Mouse (Mus musculus) kidney, postnatal 0 days (tissue): ENCODE measurements at regions not wholly inside any gene's neighbourhood (a gene's known extent, or its start where the extent isn't known, plus 50 kb on each side); places are given as distances from the start of the nearest gene placed in this dataset.

Experiments
- ATAC-seq: fragments of 200-750 bp; cut with Nextera tagmentation; replicated peaks from 2 replicates; pipeline ENCODE4 v1.8.0; 2017; ENCODE audit warnings: low read depth, moderate number of reproducible peaks, moderate TSS enrichment, moderate library complexity; ENCODE audit not compliant: low FRiP score
- DNase-seq: peaks from one replicate; pipeline ENCODE4 v3.0.0-alpha.2; 2016; ENCODE audit warnings: low spot score
- H3K27ac ChIP-seq: fragments of 300-500 bp; sonication (generic); 2 replicates; pipeline ENCODE4 v1.5.1; 2014; ENCODE audit warnings: mild to moderate bottlenecking
- H3K27me3 ChIP-seq: fragments of 300-500 bp; sonication (generic); 2 replicates; pipeline ENCODE4 v1.6.1; 2014; ENCODE audit warnings: low read length, mixed read lengths; ENCODE audit not compliant: insufficient read depth
- H3K36me3 ChIP-seq: fragments of 300-500 bp; sonication (generic); 2 replicates; pipeline ENCODE4 v1.6.1; 2014; ENCODE audit warnings: low read length, mixed read lengths; ENCODE audit not compliant: insufficient read depth
- H3K4me1 ChIP-seq: fragments of 300-500 bp; sonication (generic); replicated peaks from 2 replicates; pipeline ENCODE4 v1.6.1; 2014; ENCODE audit warnings: antibody characterized with exemption, low read length, mixed read lengths; ENCODE audit not compliant: insufficient read depth
- H3K4me2 ChIP-seq: fragments of 300-500 bp; sonication (generic); 2 replicates; pipeline ENCODE4 v1.6.1; 2014; ENCODE audit warnings: mild to moderate bottlenecking, low read length, moderate library complexity, mixed read lengths
- H3K4me3 ChIP-seq: fragments of 300-500 bp; sonication (generic); replicated peaks from 2 replicates; pipeline ENCODE4 v1.5.1; 2014; ENCODE audit warnings: low read depth, low read length
- H3K9ac ChIP-seq: fragments of 300-500 bp; sonication (generic); 2 replicates; pipeline ENCODE4 v1.6.1; 2014; ENCODE audit warnings: low read depth, low read length
- H3K9me3 ChIP-seq: fragments of 300-500 bp; sonication (generic); replicated peaks from 2 replicates; pipeline ENCODE4 v1.6.1; 2016; ENCODE audit warnings: low read length, inconsistent platforms, mixed read lengths
- CTCF ChIP-seq: IDR thresholded peaks from 2 replicates; pipeline ENCODE4 v1.5.1; 2016; ENCODE audit warnings: antibody characterized with exemption, low read depth, mild to moderate bottlenecking, moderate library complexity
- WGBS: fragments of 180-500 bp; shearing (Covaris S2); extraction: QIAGEN DNeasy Blood & Tissue Kit; methylation state at CpG from one replicate; pipeline ENCODE4 v1.1.7; 2014; 5-methylcytosine and 5-hydroxymethylcytosine counted together

DNA sequence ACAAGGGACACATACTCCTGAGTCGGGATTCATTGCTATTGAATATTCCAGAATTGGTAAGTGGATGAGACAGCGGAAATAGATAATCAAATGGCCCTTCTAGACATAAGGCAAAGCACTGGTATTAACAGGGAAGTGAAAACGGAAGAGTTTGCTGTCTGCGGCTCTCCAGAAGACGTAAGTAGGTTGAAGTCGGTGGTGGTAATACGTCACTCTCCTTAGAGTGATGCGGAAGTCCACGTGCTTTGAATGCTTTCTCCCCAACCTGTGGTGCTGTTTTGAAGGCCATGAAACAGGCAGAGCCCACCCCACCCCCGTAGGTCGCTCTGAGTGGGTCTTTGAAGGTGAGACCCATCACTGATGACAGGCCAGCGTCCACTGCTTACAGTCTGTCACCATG is 308.0 kb upstream of the Tbx3 start:
- no peaks in the 10 kb centered on the region for H3K27me3 ChIP-seq
- no peak overlapping the region for H3K4me3 ChIP-seq
- DNase-seq (no peak), ATAC-seq (no peak)
- no peak overlapping the region for H3K4me2 ChIP-seq
- no peak overlapping the region for H3K9ac ChIP-seq
- H3K4me1 ChIP-seq = no peaks in the 10 kb centered on the region
- H3K27ac ChIP-seq = no peak overlapping the region
- WGBS = 71% methylated on average over 12 of the region's 12 CpGs
- H3K9me3 ChIP-seq = no peaks in the 10 kb centered on the region
- TF ChIP-seq CTCF = no peak
- H3K36me3 ChIP-seq = no peaks in the 10 kb centered on the region

DNA sequence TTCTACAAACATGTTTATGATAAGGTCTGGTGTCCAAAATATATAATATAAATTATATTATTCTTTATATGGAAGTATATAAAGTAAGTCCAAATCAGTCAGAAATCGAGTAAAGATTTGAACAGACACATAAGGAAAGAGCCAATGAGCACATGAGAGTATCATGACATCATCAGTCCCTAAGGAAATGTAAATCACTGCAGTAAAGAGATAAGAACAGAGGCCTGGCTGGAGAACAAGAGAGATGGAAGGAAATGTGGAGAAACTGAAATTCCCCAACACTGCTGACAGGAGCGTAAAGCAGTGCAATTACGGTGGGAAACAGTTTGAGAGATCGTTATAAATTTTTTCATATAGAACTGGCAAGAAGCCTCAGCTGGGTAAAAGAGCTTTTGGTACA is 306.2 kb upstream of the Tbx3 start:
- WGBS = 43% methylated on average over 4 of the region's 4 CpGs
- H3K27ac ChIP-seq = no peak overlapping the region
- ATAC-seq (no peak), DNase-seq (peak; percentile 87)
- H3K9me3 ChIP-seq = no peaks in the 10 kb centered on the region
- no peaks in the 10 kb centered on the region for H3K36me3 ChIP-seq
- H3K9ac ChIP-seq = no peak overlapping the region
- H3K4me2 ChIP-seq = no peak overlapping the region
- no peak for TF ChIP-seq CTCF
- H3K4me1 ChIP-seq = no peaks in the 10 kb centered on the region
- no peaks in the 10 kb centered on the region for H3K27me3 ChIP-seq
- H3K4me3 ChIP-seq = no peak overlapping the region

DNA sequence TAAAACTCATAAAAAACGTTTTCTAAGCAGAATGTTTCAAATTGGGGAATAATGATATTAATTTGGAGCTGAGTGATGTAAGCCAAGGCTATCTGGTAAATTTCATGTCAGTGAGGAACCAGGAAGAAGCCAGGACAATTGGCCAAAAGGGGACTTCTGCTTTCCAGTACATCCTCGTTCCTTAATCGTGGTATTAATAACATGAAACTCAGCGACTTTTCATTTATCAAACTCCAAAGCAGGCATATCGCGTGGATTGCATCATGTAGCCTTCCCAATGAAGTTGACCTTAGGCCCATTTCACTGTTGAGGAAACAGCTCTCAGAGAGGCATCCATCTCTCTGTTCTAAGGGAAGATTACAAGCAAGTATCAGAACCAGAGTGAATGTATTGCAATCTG is 305.3 kb upstream of the Tbx3 start:
- Histone ChIP-seq H3K4me1 (no peaks in the 10 kb centered on the region), H3K4me3 (no peak overlapping the region), H3K36me3 (no peaks in the 10 kb centered on the region), H3K9ac (no peak overlapping the region), H3K9me3 (no peaks in the 10 kb centered on the region), H3K27me3 (no peaks in the 10 kb centered on the region), H3K27ac (no peak overlapping the region), H3K4me2 (no peak overlapping the region)
- no peak for TF ChIP-seq CTCF
- ATAC-seq (no peak), DNase-seq (no peak)
- 81% methylated on average over 6 of the region's 6 CpGs for WGBS

DNA sequence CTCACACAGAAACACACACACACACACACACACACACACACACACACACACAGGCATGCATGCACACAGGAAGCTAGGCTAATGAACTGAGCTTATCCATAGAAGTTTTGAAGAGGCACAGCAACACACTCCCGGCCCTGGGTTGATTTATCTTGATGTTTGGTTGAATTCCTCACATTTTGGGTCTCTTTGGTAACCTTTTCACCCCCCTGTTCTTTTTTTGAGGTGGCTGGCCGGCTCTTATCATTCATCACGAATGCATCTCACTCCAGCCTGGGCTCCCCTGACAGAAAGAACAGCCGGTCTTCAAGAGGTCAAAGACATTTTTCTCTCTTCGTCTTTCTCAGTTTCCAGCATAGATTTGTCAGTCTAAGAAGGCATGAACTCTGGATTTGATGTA is 304.2 kb upstream of the Tbx3 start:
- Histone ChIP-seq H3K27me3 (no peaks in the 10 kb centered on the region), H3K9ac (no peak overlapping the region), H3K4me3 (no peak overlapping the region), H3K9me3 (no peaks in the 10 kb centered on the region), H3K27ac (no peak overlapping the region), H3K36me3 (no peaks in the 10 kb centered on the region), H3K4me2 (no peak overlapping the region), H3K4me1 (no peaks in the 10 kb centered on the region)
- TF ChIP-seq CTCF = no peak
- 42% methylated on average over 5 of the region's 5 CpGs for WGBS
- DNase-seq (peak; percentile 72), ATAC-seq (no peak)

DNA sequence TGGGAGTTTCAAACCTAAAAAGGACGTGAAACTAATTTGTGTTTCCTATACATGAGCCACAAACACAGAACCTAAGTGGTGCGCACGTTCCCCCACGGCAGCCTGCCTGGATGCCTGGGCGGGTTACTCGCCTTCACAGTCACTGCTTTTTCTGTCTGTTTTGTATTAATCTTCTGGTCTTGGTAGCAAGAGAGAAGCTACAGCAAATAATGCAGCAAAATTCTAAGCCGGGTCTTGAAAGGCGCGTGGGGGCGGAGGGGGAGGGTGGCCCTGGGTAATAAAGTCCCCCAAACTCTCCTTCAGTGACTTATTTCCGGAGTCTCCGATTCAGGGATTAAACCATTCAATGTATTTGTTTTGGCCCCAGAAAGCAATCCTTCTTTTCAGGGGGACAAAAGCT is 300.0 kb upstream of the Tbx3 start:
- ATAC-seq (no peak), DNase-seq (no peak)
- WGBS = 50% methylated on average over 12 of the region's 12 CpGs
- Histone ChIP-seq H3K4me2 (peak overlapping the region; percentile 18; the same call in 1 of the 2 replicates), H3K9ac (no peak overlapping the region), H3K4me3 (no peak overlapping the region), H3K4me1 (no peaks in the 10 kb centered on the region), H3K27me3 (no peaks in the 10 kb centered on the region), H3K9me3 (no peaks in the 10 kb centered on the region), H3K36me3 (no peaks in the 10 kb centered on the region), H3K27ac (peak overlapping the region; percentile 16; the same call in 1 of the 2 replicates)
- TF ChIP-seq CTCF = no peak

DNA sequence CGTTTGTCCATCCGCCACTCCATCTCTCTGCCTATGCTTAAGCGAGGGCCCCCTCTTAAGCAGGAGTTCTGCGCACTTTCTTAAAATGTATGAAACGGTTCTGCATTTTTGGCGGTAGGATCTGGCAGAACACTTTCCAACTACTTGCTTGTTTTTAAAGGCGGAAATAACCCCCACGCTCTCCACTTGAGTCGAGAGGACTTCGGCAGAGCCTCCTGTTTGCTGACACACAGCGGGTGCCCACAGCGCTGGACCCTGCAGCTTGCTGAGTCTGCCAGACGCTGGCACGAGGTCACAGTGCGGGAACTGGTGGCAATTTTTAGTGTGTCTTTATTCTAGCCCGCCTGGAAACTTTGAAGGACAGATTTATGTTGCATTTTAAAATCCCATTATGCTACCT is 299.5 kb upstream of the Tbx3 start:
- Histone ChIP-seq H3K4me1 (no peaks in the 10 kb centered on the region), H3K9me3 (no peaks in the 10 kb centered on the region), H3K9ac (no peak overlapping the region), H3K36me3 (no peaks in the 10 kb centered on the region), H3K27ac (peak overlapping the region; percentile 16; the same call in 1 of the 2 replicates), H3K4me3 (no peak overlapping the region), H3K27me3 (no peaks in the 10 kb centered on the region), H3K4me2 (peak overlapping the region; percentile 18; the same call in 1 of the 2 replicates)
- ATAC-seq = no peak
- WGBS = 36% methylated on average over 16 of the region's 16 CpGs
- TF ChIP-seq CTCF = no peak
- DNase-seq = peak; percentile 70
